ENCODE assay signal across 11 mouse cellular contexts in genomic region chr9:53094536-53094935, GRCm38 (mm10).
DNase-seq lines count a peak whose midpoint lies in the region; ATAC-seq lines count a peak whose summit lies in the region.
"Had no signal": no experiment of that assay in that cellular context is flagged by ENCODE, and none has a peak within 500 bp of the region (broad histone marks: within the 10 kb centered on the region; RNA-seq: fewer than 3 reads in every experiment).

No protein-coding gene starts in this region.

- 0 out of 2 replicates have a peak, but pooled peaks cover 7% of the 10 kb centered on the region for H3K36me3 ChIP-seq in heart, embryonic 12.5 days
- H3K36me3 ChIP-seq: limb, embryonic 15.5 days; midbrain, embryonic 10.5 days had no signal

- intact Hi-C loops in gastrocnemius, postnatal 14 days (cut with DNase I; ENCODE audit: low total_unique reads): no loop called here

- no peak overlapping the region for H3K4me2 ChIP-seq in heart, embryonic 12.5 days
- H3K4me2 ChIP-seq: limb, embryonic 15.5 days; lung, embryonic 14.5 days had no signal

- H3K9ac ChIP-seq in heart, embryonic 12.5 days: no peak overlapping the region
- H3K9ac ChIP-seq: limb, embryonic 15.5 days; lung, embryonic 14.5 days had no signal

- ATAC-seq in heart, embryonic 12.5 days (ENCODE audit: insufficient number of reproducible peaks, low FRiP score): no peak

- H3K27ac ChIP-seq in heart, embryonic 12.5 days (ENCODE audit: poor library complexity, severe bottlenecking): no peak overlapping the region
- H3K27ac ChIP-seq: limb, embryonic 15.5 days; midbrain, embryonic 10.5 days had no signal

- H3K9me3 ChIP-seq in heart, embryonic 12.5 days (replicated peaks): no peaks in the 10 kb centered on the region
- H3K9me3 ChIP-seq: limb, embryonic 15.5 days; midbrain, embryonic 10.5 days had no signal

- WGBS in heart, embryonic 12.5 days: 87% methylated on average over 7 of the region's 7 CpGs

- DNase-seq in heart, adult 18-20 months: peak; percentile 53 to 84
- DNase-seq in ovary, postnatal 36 days (ENCODE audit: low spot score): peak; percentile 38
- no peak for DNase-seq in ovary, postnatal 10 days (ENCODE audit: low spot score)
- DNase-seq in gastrocnemius, postnatal 14 days: peak; percentile 46
- peak; percentile 74 for DNase-seq in skeletal muscle tissue, adult 2 months (ENCODE audit: low read depth, low spot score)
- no peak for DNase-seq in spleen, adult 12 weeks (ENCODE audit: low spot score)
- DNase-seq: lung, embryonic 14.5 days; thymus, postnatal 25 days had no signal

- no peaks in the 10 kb centered on the region for H3K27me3 ChIP-seq in heart, embryonic 12.5 days (replicated peaks)
- H3K27me3 ChIP-seq: limb, embryonic 15.5 days had no signal

- H3K4me1 ChIP-seq in heart, embryonic 12.5 days (replicated peaks): no peaks in the 10 kb centered on the region
- H3K4me1 ChIP-seq: limb, embryonic 15.5 days; midbrain, embryonic 10.5 days had no signal

- H3K4me3 ChIP-seq in heart, embryonic 12.5 days: no peak overlapping the region
- H3K4me3 ChIP-seq: limb, embryonic 15.5 days; midbrain, embryonic 10.5 days had no signal

Comparison
In these comparisons a context has a peak if more than half of its experiments do, and no peak if none do; other contexts are left out.
1. DNase-seq: peak in heart, adult 18-20 months (2 of 2), ovary, postnatal 36 days (single experiment), gastrocnemius, postnatal 14 days (single experiment) and skeletal muscle tissue, adult 2 months (single experiment); none in ovary, postnatal 10 days (single experiment) and spleen, adult 12 weeks (single experiment).